Mouse (Mus musculus): ENCODE data around the gene Poll. TPM values are rescaled to one million over a fixed set of nuclear protein-coding genes. Genes with fewer than 3 reads are reported as not detected.
A peak's percentile ranks its signal among the peaks of the same experiment; 100 is the strongest.

Poll gene
- polyA plus RNA-seq, 1 experiment from 2014 or later, result 14.5 TPM

- Histone ChIP-seq H3K4me3 (no peak overlapping the region), H3K27me3 (replicated peaks) (no peaks in the 10 kb centered on the region), H3K27ac (no peak overlapping the region), H3K9me3 (no peaks in the 10 kb centered on the region), H3K4me2 (no peak overlapping the region), H3K4me1 (no peaks in the 10 kb centered on the region), H3K9ac (no peak overlapping the region), H3K36me3 (replicated peaks) (peaks cover 23% of the 10 kb centered on the region)
- ATAC-seq (replicated peaks), result no peak
- WGBS, result 91% methylated on average over 5 of the region's 5 CpGs
These were observed 31.0 kb downstream of the Poll start for GRCm38 (mm10) chr19:45529294-45529693.

DNA sequence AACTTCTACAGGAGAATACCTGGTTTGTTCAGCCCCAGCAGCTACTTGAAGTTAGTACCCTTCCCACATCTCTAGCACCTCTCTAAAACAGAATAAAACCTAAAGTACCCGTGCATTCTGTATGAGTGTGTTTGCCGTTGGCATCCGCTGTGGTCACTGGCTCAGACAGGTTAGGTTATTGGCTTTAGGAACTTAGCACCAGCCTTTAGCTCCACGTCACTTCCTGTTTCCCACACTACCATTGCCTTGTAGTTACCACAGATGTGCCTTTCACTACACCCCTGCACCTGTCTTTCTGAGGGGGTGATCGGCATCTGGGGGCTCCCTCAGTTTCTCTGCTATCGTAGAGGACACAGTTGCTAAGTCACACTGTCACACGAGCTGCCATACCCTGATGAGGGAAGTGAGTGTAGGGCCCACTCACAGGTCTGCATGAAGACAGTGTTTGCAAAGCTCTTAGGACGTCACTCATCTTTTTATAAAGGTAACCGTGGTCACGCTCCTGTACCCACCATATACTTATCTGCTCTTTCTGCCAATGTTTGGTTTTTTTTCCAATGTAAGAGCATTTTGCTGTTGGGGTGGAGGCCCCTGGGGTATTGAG is 32.3 kb downstream of the Poll start:
- no peaks in the 10 kb centered on the region for H3K4me1 ChIP-seq
- no peak overlapping the region for H3K4me2 ChIP-seq
- no peaks in the 10 kb centered on the region for H3K9me3 ChIP-seq
- H3K27ac ChIP-seq, result no peak overlapping the region
- H3K4me3 ChIP-seq, result no peak overlapping the region
- H3K27me3 ChIP-seq (replicated peaks), result no peaks in the 10 kb centered on the region
- peaks cover 24% of the 10 kb centered on the region for H3K36me3 ChIP-seq (replicated peaks)
- H3K9ac ChIP-seq, result no peak overlapping the region
- 95% methylated on average over 10 of the region's 10 CpGs for WGBS
- ATAC-seq (replicated peaks), result no peak

DNA sequence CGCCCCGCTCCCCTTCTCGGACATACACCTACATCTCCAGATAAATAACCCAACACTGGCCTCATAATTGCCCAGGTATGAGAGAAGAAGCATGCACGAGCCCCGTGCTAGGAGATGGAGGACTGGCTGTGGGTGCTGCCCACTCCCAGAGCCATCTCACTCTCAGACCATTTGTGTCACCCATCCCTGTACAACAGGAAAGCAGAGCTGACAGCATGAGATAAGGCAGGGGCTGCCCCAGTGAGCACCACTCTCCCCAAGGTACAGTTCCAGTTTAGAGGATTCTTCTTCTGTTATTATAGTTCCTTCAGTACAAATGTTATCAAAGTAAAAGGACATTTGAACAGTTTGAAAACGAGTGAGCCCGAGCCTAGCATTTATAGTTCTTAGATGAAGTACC is 32.9 kb downstream of the Poll start:
- Histone ChIP-seq H3K9me3 (no peaks in the 10 kb centered on the region), H3K27me3 (replicated peaks) (no peaks in the 10 kb centered on the region), H3K27ac (no peak overlapping the region), H3K4me2 (no peak overlapping the region), H3K4me1 (no peaks in the 10 kb centered on the region), H3K36me3 (replicated peaks) (peaks cover 24% of the 10 kb centered on the region), H3K4me3 (no peak overlapping the region), H3K9ac (no peak overlapping the region)
- ATAC-seq (replicated peaks), result no peak
- 94% methylated on average over 7 of the region's 7 CpGs for WGBS

DNA sequence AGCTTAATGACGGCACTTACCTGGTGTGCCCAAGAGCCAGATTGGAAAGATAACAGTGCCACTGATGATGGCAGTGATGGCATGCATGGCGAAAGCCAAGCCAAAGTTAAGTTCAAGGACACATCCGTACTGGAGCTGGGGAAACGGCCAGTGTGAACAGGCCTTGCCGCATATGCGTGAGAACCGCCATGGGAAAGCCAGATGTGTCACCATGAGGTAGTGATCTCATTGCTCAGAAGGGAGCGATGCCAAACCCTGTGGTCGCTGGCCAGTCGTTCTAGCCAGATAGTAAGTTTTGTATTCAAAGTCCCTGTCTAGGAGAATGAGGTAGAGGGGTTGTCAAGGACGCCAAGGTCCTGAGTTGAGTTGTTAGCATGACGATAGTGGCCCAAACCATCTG is 44.1 kb downstream of the Poll start:
- 97% methylated on average over 12 of the region's 12 CpGs for WGBS
- Histone ChIP-seq H3K9ac (no peak overlapping the region), H3K9me3 (no peaks in the 10 kb centered on the region), H3K4me2 (no peak overlapping the region), H3K4me1 (no peaks in the 10 kb centered on the region; the same call in 1 of the 2 replicates), H3K27ac (no peak overlapping the region), H3K36me3 (replicated peaks) (peaks cover 15% of the 10 kb centered on the region), H3K4me3 (no peak overlapping the region), H3K27me3 (replicated peaks) (no peaks in the 10 kb centered on the region)
- no peak for ATAC-seq (replicated peaks)

GRCm38 (mm10) chr19:45515341-45515740 is 45.0 kb downstream of the Poll start:
- no peak overlapping the region for H3K4me2 ChIP-seq
- no peaks in the 10 kb centered on the region for H3K27me3 ChIP-seq (replicated peaks)
- H3K4me3 ChIP-seq, result no peak overlapping the region
- no peak overlapping the region for H3K27ac ChIP-seq
- H3K4me1 ChIP-seq, result no peaks in the 10 kb centered on the region; the same call in 1 of the 2 replicates
- 96% methylated on average over 2 of the region's 2 CpGs for WGBS
- ATAC-seq (replicated peaks), result no peak
- no peak overlapping the region for H3K9ac ChIP-seq
- H3K36me3 ChIP-seq (replicated peaks), result peaks cover 15% of the 10 kb centered on the region
- H3K9me3 ChIP-seq, result no peaks in the 10 kb centered on the region

- no peak overlapping the region for H3K9ac ChIP-seq
- H3K9me3 ChIP-seq, result no peaks in the 10 kb centered on the region
- 63% methylated on average over 4 of the region's 4 CpGs for WGBS
- H3K4me1 ChIP-seq, result no peaks in the 10 kb centered on the region; the same call in 1 of the 2 replicates
- H3K27me3 ChIP-seq (replicated peaks), result no peaks in the 10 kb centered on the region
- H3K4me2 ChIP-seq, result no peak overlapping the region
- ATAC-seq (replicated peaks), result no peak
- peak overlapping the region; percentile 2; the same call in 1 of the 2 replicates for H3K27ac ChIP-seq
- H3K36me3 ChIP-seq (replicated peaks), result peaks cover 15% of the 10 kb centered on the region
- H3K4me3 ChIP-seq, result no peak overlapping the region
These were observed 48.9 kb downstream of the Poll start for GRCm38 (mm10) chr19:45511406-45511805.

- Histone ChIP-seq H3K27ac (no peak overlapping the region), H3K9me3 (no peaks in the 10 kb centered on the region), H3K4me2 (no peak overlapping the region), H3K4me1 (no peaks in the 10 kb centered on the region; the same call in 1 of the 2 replicates), H3K9ac (no peak overlapping the region), H3K27me3 (replicated peaks) (no peaks in the 10 kb centered on the region), H3K4me3 (no peak overlapping the region), H3K36me3 (replicated peaks) (peaks cover 8% of the 10 kb centered on the region; the same call in 1 of the 2 replicates)
- no peak for ATAC-seq (replicated peaks)
- 77% methylated on average over 3 of the region's 3 CpGs for WGBS
These were observed 49.7 kb downstream of the Poll start for GRCm38 (mm10) chr19:45510680-45511079.

DNA sequence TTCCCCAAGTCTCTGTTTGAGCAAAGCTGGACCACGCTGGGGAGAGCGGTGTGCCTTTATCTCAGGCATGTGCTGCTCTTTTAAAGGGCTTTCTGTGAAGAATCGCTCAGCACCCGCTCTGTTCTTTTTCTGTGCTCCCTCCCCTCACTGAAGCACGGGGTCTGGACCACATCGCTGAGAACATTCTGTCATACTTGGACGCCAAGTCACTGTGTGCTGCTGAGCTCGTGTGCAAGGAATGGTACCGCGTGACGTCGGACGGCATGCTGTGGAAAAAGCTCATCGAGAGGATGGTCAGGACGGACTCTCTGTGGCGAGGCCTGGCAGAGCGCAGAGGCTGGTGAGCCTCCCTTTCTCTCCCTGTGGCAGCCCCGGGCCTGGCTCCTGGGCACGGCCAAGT is 52.8 kb downstream of the Poll start:
- ATAC-seq (replicated peaks), result no peak
- no peaks in the 10 kb centered on the region for H3K9me3 ChIP-seq

DNA sequence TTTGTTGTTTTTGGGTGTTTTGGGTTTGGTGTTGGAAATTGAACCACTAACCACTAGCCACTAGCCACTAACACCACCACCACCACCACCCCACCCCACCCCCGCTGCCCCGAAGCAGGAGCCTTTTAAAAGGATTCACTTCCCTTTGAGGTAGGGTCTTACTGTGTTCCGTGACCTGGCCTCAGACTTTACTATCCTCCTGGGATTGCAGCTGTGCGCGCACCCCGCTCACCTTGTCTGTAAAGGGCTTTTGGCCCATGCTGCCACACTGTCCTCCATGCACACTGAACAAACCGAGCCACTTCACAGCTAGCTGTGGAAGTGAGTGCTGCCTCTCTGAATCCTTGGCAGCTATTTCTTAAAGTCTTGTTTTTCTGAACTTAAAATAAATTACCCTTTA is 54.9 kb downstream of the Poll start:
- 79% methylated on average over 7 of the region's 7 CpGs for WGBS
- H3K27me3 ChIP-seq (replicated peaks), result no peaks in the 10 kb centered on the region
- H3K9ac ChIP-seq, result no peak overlapping the region
- no peaks in the 10 kb centered on the region for H3K9me3 ChIP-seq
- H3K27ac ChIP-seq, result no peak overlapping the region
- H3K4me1 ChIP-seq, result no peaks in the 10 kb centered on the region
- H3K4me3 ChIP-seq, result no peak overlapping the region
- H3K36me3 ChIP-seq (replicated peaks), result no peaks in the 10 kb centered on the region
- H3K4me2 ChIP-seq, result no peak overlapping the region
- no peak for ATAC-seq (replicated peaks)

More for the DNA sequence above, 52.8 kb downstream of the Poll start:
- H3K27me3 ChIP-seq (replicated peaks), result no peaks in the 10 kb centered on the region
- H3K4me1 ChIP-seq, result no peaks in the 10 kb centered on the region; the same call in 1 of the 2 replicates
- WGBS, result 74% methylated on average over 19 of the region's 19 CpGs
- no peak overlapping the region for H3K27ac ChIP-seq
- H3K4me3 ChIP-seq, result no peak overlapping the region
- no peak overlapping the region for H3K9ac ChIP-seq
- no peaks in the 10 kb centered on the region for H3K36me3 ChIP-seq (replicated peaks)
- no peak overlapping the region for H3K4me2 ChIP-seq

Other genes with a start within 250 kb of the Poll start
- 65.9 and 66.7 TPM in 2 replicates for gene Btrc, start 196.8 kb downstream of the Poll start, polyA plus RNA-seq (2015; fragmentation: Nextera tagmentation; extraction: Ambion mirVana)
- 60.3 and 65.8 TPM in 2 replicates for gene Gm17018, start 84 bp upstream of the Poll start, polyA plus RNA-seq (2015; fragmentation: Nextera tagmentation; extraction: Ambion mirVana)
- 6.1 and 7.8 TPM in 2 replicates for gene Fbxw4, start 99.8 kb upstream of the Poll start, polyA plus RNA-seq (2015; fragmentation: Nextera tagmentation; extraction: Ambion mirVana)
- 0.91 and 1.2 TPM in 2 replicates for gene Fgf8, start 182.4 kb upstream of the Poll start, polyA plus RNA-seq (2015; fragmentation: Nextera tagmentation; extraction: Ambion mirVana)
- gene Npm3, start 189.1 kb upstream of the Poll start, polyA plus RNA-seq (2015; fragmentation: Nextera tagmentation; extraction: Ambion mirVana), result 6.3 and 6.9 TPM in 2 replicates
- 91.4 TPM in 2 replicates for gene Mgea5, start 223.3 kb upstream of the Poll start, polyA plus RNA-seq (2015; fragmentation: Nextera tagmentation; extraction: Ambion mirVana)

All from midbrain, embryonic 15.5 days (tissue).